Mouse (Mus musculus) heart, embryonic 12.5 days (tissue): Measurements from ENCODE around the gene Meis2. TPM values are rescaled to one million over a fixed set of nuclear protein-coding genes. Genes with fewer than 3 reads are reported as not detected.
A peak's percentile ranks its signal among the peaks of the same experiment; 100 is the strongest.

Source experiments
- ATAC-seq: fragments of 200-750 bp; cut with Nextera tagmentation; 2 replicates; pipeline ENCODE4 v1.8.0; 2017; ENCODE audit warnings: moderate TSS enrichment, moderate library complexity; ENCODE audit not compliant: insufficient number of reproducible peaks, low FRiP score
- H3K27ac ChIP-seq: fragments of 300-500 bp; sonication (generic); 2 replicates; pipeline ENCODE4 v1.5.1; 2016; ENCODE audit warnings: mild to moderate bottlenecking, moderate library complexity; ENCODE audit not compliant: poor library complexity, severe bottlenecking
- H3K27me3 ChIP-seq: fragments of 300-500 bp; sonication (generic); replicated peaks from 2 replicates; pipeline ENCODE4 v1.6.1; 2016; ENCODE audit warnings: mild to moderate bottlenecking, moderate library complexity
- H3K36me3 ChIP-seq: fragments of 300-500 bp; sonication (generic); 2 replicates; pipeline ENCODE4 v1.6.1; 2016; ENCODE audit warnings: mild to moderate bottlenecking, moderate library complexity
- H3K4me1 ChIP-seq: fragments of 300-500 bp; sonication (generic); replicated peaks from 2 replicates; pipeline ENCODE4 v1.6.1; 2016; ENCODE audit warnings: mild to moderate bottlenecking
- H3K4me2 ChIP-seq: fragments of 300-500 bp; sonication (generic); 2 replicates; pipeline ENCODE4 v1.6.1; 2016; ENCODE audit warnings: mild to moderate bottlenecking, moderate library complexity
- H3K4me3 ChIP-seq: fragments of 300-500 bp; sonication (generic); 2 replicates; pipeline ENCODE4 v1.5.1; 2016; ENCODE audit warnings: mild to moderate bottlenecking
- H3K9ac ChIP-seq: fragments of 300-500 bp; sonication (generic); 2 replicates; pipeline ENCODE4 v1.6.1; 2016; ENCODE audit warnings: mild to moderate bottlenecking, moderate library complexity
- H3K9me3 ChIP-seq: fragments of 300-500 bp; sonication (generic); replicated peaks from 2 replicates; pipeline ENCODE4 v1.6.1; 2016; ENCODE audit warnings: mild to moderate bottlenecking, moderate library complexity
- WGBS: fragments of 180-500 bp; shearing (Covaris S2); methylation state at CpG from one replicate; pipeline ENCODE4 v1.1.7; 2016; 5-methylcytosine and 5-hydroxymethylcytosine counted together
- polyA plus RNA-seq: library from polyadenylated mRNA; unstranded; fragments of >200 nt; fragmentation: Nextera tagmentation; extraction: Ambion mirVana; gene quantifications from 2 replicates; pipeline ENCODE4 v1.2.1, GENCODE M21; 2016

Meis2 gene
- 49.9 and 52.9 TPM in 2 replicates for polyA plus RNA-seq

DNA sequence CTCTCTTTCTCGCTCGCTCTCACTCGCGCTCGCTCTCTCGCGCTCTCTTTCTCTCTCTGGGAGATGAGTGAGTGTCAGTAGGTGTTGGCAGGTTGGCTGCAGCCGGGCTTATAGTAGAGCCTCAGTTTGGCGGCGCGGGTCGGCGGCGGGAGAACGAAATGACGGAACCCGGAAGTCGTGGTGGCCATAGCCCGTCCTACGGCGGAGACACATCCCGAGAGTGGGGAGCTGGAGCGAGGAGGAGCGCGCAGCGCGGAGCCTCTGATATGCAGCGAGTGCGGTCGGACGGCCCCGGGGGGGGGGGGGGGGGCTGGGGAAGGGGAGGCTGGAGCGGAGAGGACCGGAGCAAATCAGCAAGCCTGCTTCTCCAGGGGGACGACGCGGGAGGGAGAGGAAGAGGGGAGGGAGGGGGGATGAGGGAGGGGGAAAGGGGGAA lies at the start of gene Meis2:
TSS of gene Meis2 (minus strand) at position 270 of the 436 bp plus-strand sequence.
- peaks cover 6% of the 10 kb centered on the region for H3K36me3 ChIP-seq
- no peaks in the 10 kb centered on the region for H3K9me3 ChIP-seq
- peak within 1 kb of the TSS; percentile 95 for H3K9ac ChIP-seq
- H3K27me3 ChIP-seq, result no peaks in the 10 kb centered on the region
- peaks cover 8% of the 10 kb centered on the region for H3K4me1 ChIP-seq
- WGBS, result under 1% methylated on average over 35 of the region's 37 CpGs
- peak; percentile 81 for ATAC-seq
- peak within 1 kb of the TSS; percentile 98 for H3K27ac ChIP-seq
- peak within 1 kb of the TSS; percentile 99 for H3K4me2 ChIP-seq
- peak within 1 kb of the TSS; percentile 68 for H3K4me3 ChIP-seq

DNA sequence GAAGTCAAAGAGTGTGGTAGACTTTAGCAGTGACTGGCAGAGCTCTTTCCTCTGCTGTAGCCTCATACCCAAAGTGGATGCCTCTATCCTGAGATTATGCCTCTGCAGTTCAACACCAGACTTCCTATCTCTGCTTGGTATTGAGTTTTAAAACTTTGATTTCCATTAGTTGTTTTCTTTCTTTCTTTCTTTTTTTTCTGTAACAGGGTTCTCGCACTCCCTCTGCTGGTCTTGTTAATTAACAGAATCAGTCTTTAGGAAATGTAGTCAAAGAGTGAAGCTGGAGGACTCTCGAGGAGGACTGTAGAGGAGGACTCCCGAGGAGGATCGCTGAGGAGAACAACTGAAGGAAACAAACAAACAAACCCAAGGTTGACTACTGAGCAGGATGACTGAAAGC lies 40.6 kb upstream of the Meis2 start:
- Histone ChIP-seq H3K9me3 (peaks cover 4% of the 10 kb centered on the region; the same call in 1 of the 2 replicates), H3K36me3 (no peaks in the 10 kb centered on the region), H3K4me1 (0 out of 2 replicates have a peak, but pooled peaks cover 3% of the 10 kb centered on the region), H3K27ac (no peak overlapping the region), H3K27me3 (no peaks in the 10 kb centered on the region), H3K4me3 (no peak overlapping the region), H3K9ac (no peak overlapping the region), H3K4me2 (no peak overlapping the region)
- ATAC-seq, result no peak
- WGBS, result 62% methylated on average over 4 of the region's 4 CpGs

DNA sequence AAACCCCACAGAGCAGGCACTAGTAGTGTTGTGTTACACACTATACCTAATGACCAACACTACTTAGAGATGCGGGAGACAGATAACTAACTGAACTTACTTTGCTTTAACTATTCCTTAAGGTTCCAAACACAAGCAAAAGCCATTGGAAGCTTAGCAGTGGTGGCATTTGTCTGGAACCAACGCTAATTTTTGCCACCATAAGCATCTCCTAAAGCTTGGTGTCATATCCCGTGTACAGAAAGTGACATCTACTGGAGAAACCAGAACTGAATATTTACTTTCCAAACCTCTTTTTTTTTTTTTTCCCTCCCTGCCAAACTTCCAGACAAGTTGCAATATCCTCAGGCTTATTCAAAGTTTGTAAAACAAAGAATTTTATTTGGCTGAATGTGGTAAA lies 39.5 kb upstream of the Meis2 start:
- no peak overlapping the region for H3K27ac ChIP-seq
- no peak overlapping the region for H3K9ac ChIP-seq
- no peaks in the 10 kb centered on the region for H3K36me3 ChIP-seq
- ATAC-seq, result no peak
- WGBS, result 51% methylated on average over 3 of the region's 3 CpGs
- no peak overlapping the region for H3K4me2 ChIP-seq
- H3K9me3 ChIP-seq, result peaks cover 4% of the 10 kb centered on the region; the same call in 1 of the 2 replicates
- no peak overlapping the region for H3K4me3 ChIP-seq
- 0 out of 2 replicates have a peak, but pooled peaks cover 3% of the 10 kb centered on the region for H3K4me1 ChIP-seq
- no peaks in the 10 kb centered on the region for H3K27me3 ChIP-seq

DNA sequence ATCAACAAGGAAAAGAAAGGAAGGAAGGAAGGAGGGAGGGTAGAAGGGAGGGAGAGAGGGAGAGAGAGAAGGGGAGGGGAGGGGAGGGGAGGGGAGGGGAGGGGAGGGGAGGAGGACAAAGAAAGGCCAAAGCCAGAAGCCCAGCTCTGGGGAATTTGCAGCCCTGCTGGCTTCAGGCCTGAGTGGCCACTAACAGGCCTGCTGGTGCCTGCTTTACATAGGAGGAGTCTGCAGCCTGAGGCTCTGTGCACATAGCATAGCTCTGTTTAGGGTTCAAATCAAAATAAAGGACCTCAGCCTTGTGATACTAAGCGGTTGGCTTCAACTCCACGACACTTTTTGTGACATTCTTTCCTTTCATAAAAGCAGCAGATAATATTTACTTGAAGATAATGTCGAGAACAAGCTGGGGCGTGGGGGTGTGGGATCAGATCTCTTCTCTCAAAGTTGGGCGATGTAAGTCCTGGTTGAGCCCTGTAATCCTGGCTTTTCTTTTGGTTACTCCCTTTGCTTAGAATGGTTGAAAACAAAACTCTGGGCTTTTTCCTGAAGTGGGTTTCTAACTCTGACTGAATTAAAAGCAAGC lies 37.9 kb upstream of the Meis2 start:
- Histone ChIP-seq H3K27ac (no peak overlapping the region), H3K9me3 (no peaks in the 10 kb centered on the region), H3K36me3 (no peaks in the 10 kb centered on the region), H3K9ac (no peak overlapping the region), H3K4me2 (no peak overlapping the region), H3K4me1 (0 out of 2 replicates have a peak, but pooled peaks cover 3% of the 10 kb centered on the region), H3K27me3 (no peaks in the 10 kb centered on the region), H3K4me3 (no peak overlapping the region)
- no peak for ATAC-seq
- 41% methylated on average over 5 of the region's 5 CpGs for WGBS

DNA sequence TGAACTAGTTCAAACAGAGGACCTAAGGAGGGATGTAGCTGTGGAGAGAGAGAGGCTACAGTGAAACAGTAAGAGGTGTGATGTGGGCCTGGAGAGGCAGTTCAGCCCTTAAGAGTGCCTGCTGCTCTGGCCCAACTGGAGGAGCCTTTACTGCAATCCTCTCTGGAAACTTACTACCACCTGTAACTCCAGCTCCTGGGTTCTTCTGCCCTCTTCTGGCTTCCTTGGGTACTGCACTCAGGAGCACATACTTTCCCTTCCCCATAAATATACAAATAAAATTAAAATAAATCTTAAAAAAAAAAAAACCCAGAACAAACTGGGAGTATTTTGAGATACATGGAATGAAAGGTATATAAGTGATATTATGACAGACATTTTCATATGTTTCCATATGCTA lies 35.6 kb upstream of the Meis2 start:
- Histone ChIP-seq H3K4me3 (no peak overlapping the region), H3K9me3 (no peaks in the 10 kb centered on the region), H3K27me3 (no peaks in the 10 kb centered on the region), H3K9ac (no peak overlapping the region), H3K4me1 (peaks cover 3% of the 10 kb centered on the region; the same call in 1 of the 2 replicates), H3K27ac (no peak overlapping the region), H3K4me2 (no peak overlapping the region), H3K36me3 (no peaks in the 10 kb centered on the region)
- ATAC-seq, result no peak

DNA sequence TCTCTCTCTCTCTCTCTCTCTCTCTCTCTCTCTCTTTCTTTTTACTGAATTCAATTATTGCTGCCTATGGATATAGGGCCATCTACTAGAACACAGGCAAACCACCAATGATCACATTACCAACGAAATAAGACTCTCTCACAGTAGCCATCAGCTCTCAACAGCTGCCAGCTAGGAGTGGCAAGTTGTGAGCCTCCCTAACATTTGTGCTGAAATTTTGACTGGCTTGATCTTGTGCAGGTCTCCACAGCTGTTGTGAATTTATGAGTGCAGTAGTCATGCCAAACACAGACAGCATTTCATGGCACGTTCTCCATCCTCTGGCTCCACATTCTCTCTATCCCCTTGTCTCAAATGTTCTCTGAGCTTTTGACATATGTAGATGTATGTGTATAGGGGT lies 15.3 kb upstream of the Meis2 start:
- Histone ChIP-seq H3K4me1 (no peaks in the 10 kb centered on the region), H3K27me3 (no peaks in the 10 kb centered on the region), H3K27ac (no peak overlapping the region), H3K36me3 (no peaks in the 10 kb centered on the region), H3K4me2 (no peak overlapping the region), H3K4me3 (no peak overlapping the region), H3K9ac (no peak overlapping the region), H3K9me3 (peaks cover 8% of the 10 kb centered on the region; the same call in 1 of the 2 replicates)
- ATAC-seq, result no peak
- 70% methylated on average over 2 of the region's 2 CpGs for WGBS

DNA sequence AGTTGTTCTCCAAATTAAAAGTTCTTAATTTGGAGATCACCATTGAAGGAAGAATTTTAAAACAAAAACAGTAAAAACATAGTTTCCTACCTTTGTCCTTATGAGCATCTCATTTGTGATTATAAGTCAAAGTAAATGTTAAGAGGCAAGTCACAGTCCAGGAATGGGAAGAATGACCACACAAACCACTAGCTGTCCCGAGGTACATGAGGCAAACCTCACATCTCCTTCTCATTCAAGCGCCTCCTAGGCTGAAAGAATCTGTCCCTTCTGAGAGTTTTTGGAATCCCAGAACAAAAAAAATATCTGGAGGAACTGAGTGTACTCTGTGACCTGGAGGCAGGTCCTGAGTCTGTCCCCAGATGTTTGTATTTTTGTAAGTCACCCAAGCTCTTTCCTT lies 13.2 kb upstream of the Meis2 start:
- peaks cover 8% of the 10 kb centered on the region; the same call in 1 of the 2 replicates for H3K9me3 ChIP-seq
- H3K27ac ChIP-seq, result no peak overlapping the region
- WGBS, result 65% methylated on average over 2 of the region's 2 CpGs
- H3K4me1 ChIP-seq, result peaks cover 5% of the 10 kb centered on the region; the same call in 1 of the 2 replicates
- no peak overlapping the region for H3K4me3 ChIP-seq
- ATAC-seq, result no peak
- no peaks in the 10 kb centered on the region for H3K36me3 ChIP-seq
- no peaks in the 10 kb centered on the region for H3K27me3 ChIP-seq
- H3K4me2 ChIP-seq, result no peak overlapping the region
- no peak overlapping the region for H3K9ac ChIP-seq

DNA sequence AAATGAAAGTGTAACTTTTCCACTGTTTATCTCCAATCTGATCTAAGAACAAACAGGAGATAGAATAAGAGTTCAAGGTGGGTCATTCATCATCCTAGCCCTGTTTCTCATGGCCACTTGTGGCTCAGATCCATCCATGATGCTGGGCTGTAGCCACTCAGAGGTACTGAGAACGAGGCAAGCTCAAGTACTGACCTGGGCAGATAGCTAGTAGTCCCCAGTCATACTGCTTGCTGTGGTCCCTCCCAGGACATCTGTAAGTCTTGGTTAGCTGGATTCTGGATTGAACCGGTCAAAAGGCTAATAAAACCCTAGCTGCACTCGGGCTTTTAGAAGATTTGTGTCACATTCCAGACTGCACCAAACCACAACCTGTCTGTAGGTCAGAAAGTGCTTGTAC lies 12.1 kb upstream of the Meis2 start:
- Histone ChIP-seq H3K27ac (no peak overlapping the region), H3K4me3 (no peak overlapping the region), H3K4me1 (peaks cover 11% of the 10 kb centered on the region), H3K4me2 (no peak overlapping the region), H3K9ac (no peak overlapping the region), H3K9me3 (peaks cover 8% of the 10 kb centered on the region; the same call in 1 of the 2 replicates), H3K27me3 (no peaks in the 10 kb centered on the region), H3K36me3 (no peaks in the 10 kb centered on the region)
- no peak for ATAC-seq
- WGBS, result 61% methylated on average over 3 of the region's 3 CpGs

DNA sequence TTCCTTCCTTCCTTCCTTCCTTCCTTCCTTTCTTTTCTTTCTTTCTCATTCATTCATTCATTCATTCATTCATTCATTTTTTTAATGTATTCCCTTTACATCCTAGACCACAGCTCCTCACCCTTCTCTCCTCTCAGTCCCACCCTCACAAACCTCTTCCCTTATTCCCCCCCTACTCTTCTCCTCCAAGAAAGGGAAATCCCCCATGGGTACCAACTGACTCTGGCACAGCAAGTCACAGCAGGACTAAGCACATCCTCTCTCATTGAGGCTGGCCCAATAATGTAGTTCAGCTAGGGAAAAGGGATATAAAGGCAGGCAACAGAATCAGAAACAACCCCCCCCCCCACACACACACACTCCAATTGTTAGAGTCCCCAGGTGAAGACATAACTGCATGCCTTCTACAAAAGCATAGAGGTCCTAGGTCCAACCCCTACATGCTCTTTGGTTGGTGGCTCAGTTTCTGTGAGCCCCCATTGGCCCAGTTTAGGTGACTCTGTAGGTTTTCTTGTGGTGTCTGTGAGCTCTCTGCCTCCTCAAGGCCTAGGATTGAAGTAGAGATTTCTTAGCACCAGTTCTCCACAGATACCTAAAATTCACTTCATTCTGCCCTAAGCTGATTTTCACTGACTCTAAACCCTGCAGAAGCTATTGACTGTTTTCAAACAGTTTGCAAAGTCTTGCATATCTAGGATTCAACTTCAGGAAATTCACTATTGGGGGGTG lies 11.3 kb upstream of the Meis2 start:
- H3K27ac ChIP-seq, result no peak overlapping the region
- H3K27me3 ChIP-seq, result no peaks in the 10 kb centered on the region
- peaks cover 18% of the 10 kb centered on the region for H3K4me1 ChIP-seq
- H3K9ac ChIP-seq, result no peak overlapping the region
- H3K4me3 ChIP-seq, result no peak overlapping the region
- ATAC-seq, result no peak
- no peaks in the 10 kb centered on the region for H3K36me3 ChIP-seq
- peaks cover 6% of the 10 kb centered on the region; the same call in 1 of the 2 replicates for H3K9me3 ChIP-seq
- H3K4me2 ChIP-seq, result no peak overlapping the region

DNA sequence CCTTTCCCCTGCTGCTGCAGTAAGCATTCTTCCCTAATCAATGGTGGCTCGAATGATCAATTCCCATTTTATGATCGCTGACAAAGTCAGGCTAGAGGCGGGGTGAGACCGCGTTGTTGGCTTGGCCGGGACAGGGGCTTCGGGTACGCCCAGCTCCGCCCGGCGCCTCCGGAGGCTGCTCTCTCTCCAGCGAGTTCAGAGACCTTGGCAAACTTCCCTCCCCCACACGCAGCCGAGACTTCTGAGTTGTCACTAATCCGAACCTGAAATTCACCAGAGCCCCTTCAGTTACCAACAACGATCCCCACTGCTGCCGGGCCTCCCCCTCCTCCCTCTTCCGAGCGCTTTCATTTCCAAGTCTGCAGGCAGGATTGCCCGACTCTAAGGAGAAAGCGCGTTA lies 10.3 kb upstream of the Meis2 start:
- no peaks in the 10 kb centered on the region for H3K9me3 ChIP-seq
- peak overlapping the region; percentile 50 for H3K4me3 ChIP-seq
- WGBS, result under 1% methylated on average over 23 of the region's 23 CpGs
- peak overlapping the region; percentile 56 for H3K27ac ChIP-seq
- H3K36me3 ChIP-seq, result no peaks in the 10 kb centered on the region
- peaks cover 22% of the 10 kb centered on the region for H3K4me1 ChIP-seq
- H3K9ac ChIP-seq, result peak overlapping the region; percentile 54
- no peaks in the 10 kb centered on the region for H3K27me3 ChIP-seq
- H3K4me2 ChIP-seq, result peak overlapping the region; percentile 76
- ATAC-seq, result peak; percentile 77

DNA sequence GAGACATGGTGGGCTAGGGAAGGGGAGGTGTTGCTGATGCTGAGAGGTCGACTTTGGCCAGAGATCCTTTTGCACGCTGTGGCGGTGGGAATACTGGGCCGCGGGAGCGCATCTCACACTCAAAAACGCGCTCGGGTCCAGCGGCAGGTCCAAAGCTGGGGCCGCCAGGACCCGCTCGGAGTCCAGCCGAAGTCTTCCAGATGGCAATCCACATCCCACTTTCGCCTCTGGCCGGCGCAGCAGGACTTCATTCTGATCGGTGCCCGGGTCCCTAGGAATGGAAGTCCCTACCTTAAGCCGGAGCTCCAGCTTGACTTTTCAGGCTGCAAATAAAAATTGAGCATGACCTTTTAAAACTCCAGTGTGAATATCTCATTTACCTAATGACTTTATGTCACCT lies 9.8 kb upstream of the Meis2 start:
- Histone ChIP-seq H3K4me1 (peaks cover 26% of the 10 kb centered on the region), H3K4me2 (peak overlapping the region; percentile 76), H3K36me3 (no peaks in the 10 kb centered on the region), H3K9me3 (no peaks in the 10 kb centered on the region), H3K27ac (peak overlapping the region; percentile 56), H3K27me3 (no peaks in the 10 kb centered on the region), H3K9ac (peak overlapping the region; percentile 54), H3K4me3 (peak overlapping the region; percentile 50)
- no peak for ATAC-seq
- WGBS, result 1% methylated on average over 20 of the region's 20 CpGs
